Mouse (Mus musculus) lung, embryonic 14.5 days (tissue): Measurements from ENCODE around the gene Gm20425. TPM values are rescaled to one million over a fixed set of nuclear protein-coding genes. Genes with fewer than 3 reads are reported as not detected.

Experiments used
- ATAC-seq: fragments of 200-750 bp; cut with Nextera tagmentation; 2 replicates; pipeline ENCODE4 v1.8.0; 2017; ENCODE audit warnings: mild to moderate bottlenecking, moderate TSS enrichment, moderate library complexity; ENCODE audit not compliant: insufficient read depth
- DNase-seq: peaks from one replicate; pipeline ENCODE4 v3.0.0-alpha.2; 2015
- H3K27ac ChIP-seq: fragments of 300-500 bp; sonication (generic); 2 replicates; pipeline ENCODE4 v1.5.1; 2014; ENCODE audit warnings: low read depth, mild to moderate bottlenecking, moderate library complexity
- H3K27me3 ChIP-seq: fragments of 300-500 bp; sonication (generic); 2 replicates; pipeline ENCODE4 v1.6.1; 2014; ENCODE audit warnings: low read length, control low read depth; ENCODE audit not compliant: insufficient read depth
- H3K36me3 ChIP-seq: fragments of 300-500 bp; sonication (generic); 2 replicates; pipeline ENCODE4 v1.6.1; 2014; ENCODE audit warnings: control low read depth; ENCODE audit not compliant: insufficient read depth
- H3K4me1 ChIP-seq: fragments of 300-500 bp; sonication (generic); 2 replicates; pipeline ENCODE4 v1.6.1; 2014; ENCODE audit warnings: antibody characterized with exemption, control low read depth; ENCODE audit not compliant: insufficient read depth
- H3K4me2 ChIP-seq: fragments of 300-500 bp; sonication (generic); 2 replicates; pipeline ENCODE4 v1.6.1; 2014; ENCODE audit warnings: mild to moderate bottlenecking
- H3K4me3 ChIP-seq: fragments of 300-500 bp; sonication (generic); 2 replicates; pipeline ENCODE4 v1.5.1; 2014; ENCODE audit warnings: low read depth, low read length
- H3K9ac ChIP-seq: fragments of 300-500 bp; sonication (generic); 2 replicates; pipeline ENCODE4 v1.6.1; 2014
- H3K9me3 ChIP-seq: fragments of 300-500 bp; sonication (generic); 2 replicates; pipeline ENCODE4 v1.6.1; 2016; ENCODE audit warnings: low read depth, low read length, control low read depth
- CTCF ChIP-seq: IDR thresholded peaks from 2 replicates; pipeline ENCODE4 v1.5.1; 2016; ENCODE audit warnings: antibody characterized with exemption, low read depth
- WGBS: fragments of 180-500 bp; shearing (Covaris S2); extraction: QIAGEN DNeasy Blood & Tissue Kit; methylation state at CpG from one replicate; pipeline ENCODE4 v1.1.7; 2014; 5-methylcytosine and 5-hydroxymethylcytosine counted together
- polyA plus RNA-seq: library from polyadenylated mRNA; unstranded; fragments of >200 nt; fragmentation: Nextera tagmentation; extraction: Ambion mirVana; gene quantifications from 2 replicates; pipeline ENCODE4 v1.2.1, GENCODE M21; 2014

Gene Gm20425
- polyA plus RNA-seq, 1 experiment from 2014 or later: not detected

- H3K27me3 ChIP-seq: no peaks in the 10 kb centered on the region
- WGBS: 77% methylated on average over 2 of the region's 2 CpGs
These were observed 75.5 kb downstream of the Gm20425 start for GRCm38 (mm10) chr9:103154568-103154967.

GRCm38 (mm10) chr9:103153286-103153685 lies 76.8 kb downstream of the Gm20425 start:
- 66% methylated on average over 5 of the region's 5 CpGs for WGBS
- no peak for TF ChIP-seq CTCF
- no peaks in the 10 kb centered on the region for H3K36me3 ChIP-seq

More at GRCm38 (mm10) chr9:103154568-103154967, 75.5 kb downstream of the Gm20425 start:
- no peak for ATAC-seq
- no peaks in the 10 kb centered on the region for H3K4me1 ChIP-seq
- H3K9me3 ChIP-seq: no peaks in the 10 kb centered on the region
- peak; percentile 19 for DNase-seq
- H3K27ac ChIP-seq: no peak overlapping the region
- H3K4me3 ChIP-seq: no peak overlapping the region
- no peak for TF ChIP-seq CTCF
- H3K36me3 ChIP-seq: no peaks in the 10 kb centered on the region
- no peak overlapping the region for H3K9ac ChIP-seq
- H3K4me2 ChIP-seq: no peak overlapping the region

GRCm38 (mm10) chr9:103149074-103149799 lies 80.9 kb downstream of the Gm20425 start:
- WGBS: 74% methylated on average over 12 of the region's 12 CpGs
- H3K36me3 ChIP-seq: no peaks in the 10 kb centered on the region
- no peak overlapping the region for H3K4me2 ChIP-seq
- H3K9me3 ChIP-seq: no peaks in the 10 kb centered on the region
- DNase-seq (no peak), ATAC-seq (no peak)
- H3K9ac ChIP-seq: no peak overlapping the region
- no peaks in the 10 kb centered on the region for H3K4me1 ChIP-seq
- no peak for TF ChIP-seq CTCF
- H3K27me3 ChIP-seq: no peaks in the 10 kb centered on the region
- no peak overlapping the region for H3K27ac ChIP-seq
- no peak overlapping the region for H3K4me3 ChIP-seq

More at GRCm38 (mm10) chr9:103153286-103153685, 76.8 kb downstream of the Gm20425 start:
- ATAC-seq (no peak), DNase-seq (no peak)
- Histone ChIP-seq H3K27me3 (no peaks in the 10 kb centered on the region), H3K4me3 (no peak overlapping the region), H3K9ac (no peak overlapping the region), H3K27ac (no peak overlapping the region), H3K9me3 (no peaks in the 10 kb centered on the region), H3K4me1 (no peaks in the 10 kb centered on the region), H3K4me2 (no peak overlapping the region)

GRCm38 (mm10) chr9:103147103-103147502 lies 83.0 kb downstream of the Gm20425 start:
- H3K27me3 ChIP-seq: no peaks in the 10 kb centered on the region
- 52% methylated on average over 13 of the region's 13 CpGs for WGBS
- ATAC-seq: no peak
- H3K27ac ChIP-seq: no peak overlapping the region
- H3K36me3 ChIP-seq: no peaks in the 10 kb centered on the region
- H3K4me3 ChIP-seq: no peak overlapping the region
- H3K9ac ChIP-seq: no peak overlapping the region
- TF ChIP-seq CTCF: no peak
- no peaks in the 10 kb centered on the region for H3K4me1 ChIP-seq
- DNase-seq: no peak
- no peaks in the 10 kb centered on the region for H3K9me3 ChIP-seq
- no peak overlapping the region for H3K4me2 ChIP-seq

- H3K27me3 ChIP-seq: no peaks in the 10 kb centered on the region
- ATAC-seq (no peak), DNase-seq (peak; percentile 19)
- H3K9me3 ChIP-seq: no peaks in the 10 kb centered on the region
- H3K4me3 ChIP-seq: no peak overlapping the region
- 34% methylated on average over 9 of the region's 9 CpGs for WGBS
- no peak for TF ChIP-seq CTCF
- no peak overlapping the region for H3K4me2 ChIP-seq
- no peaks in the 10 kb centered on the region for H3K4me1 ChIP-seq
- H3K36me3 ChIP-seq: no peaks in the 10 kb centered on the region
- H3K9ac ChIP-seq: no peak overlapping the region
- H3K27ac ChIP-seq: no peak overlapping the region
These were observed 83.4 kb downstream of the Gm20425 start for GRCm38 (mm10) chr9:103146703-103147102.

GRCm38 (mm10) chr9:103146257-103146656 lies 83.8 kb downstream of the Gm20425 start:
- 80% methylated on average over 10 of the region's 10 CpGs for WGBS
- H3K4me1 ChIP-seq: no peaks in the 10 kb centered on the region

GRCm38 (mm10) chr9:103145351-103145750 lies 84.8 kb downstream of the Gm20425 start:
- no peak overlapping the region for H3K4me3 ChIP-seq
- H3K4me1 ChIP-seq: no peaks in the 10 kb centered on the region
- no peak overlapping the region for H3K4me2 ChIP-seq
- H3K27ac ChIP-seq: no peak overlapping the region
- DNase-seq (no peak), ATAC-seq (no peak)
- H3K36me3 ChIP-seq: no peaks in the 10 kb centered on the region
- no peak for TF ChIP-seq CTCF
- whole genome bisulfite sequencing: 55% methylated on average over 5 of the region's 5 CpGs
- H3K9me3 ChIP-seq: no peaks in the 10 kb centered on the region
- H3K9ac ChIP-seq: no peak overlapping the region
- H3K27me3 ChIP-seq: no peaks in the 10 kb centered on the region

More at GRCm38 (mm10) chr9:103146257-103146656, 83.8 kb downstream of the Gm20425 start:
- Histone ChIP-seq H3K9ac (no peak overlapping the region), H3K36me3 (no peaks in the 10 kb centered on the region), H3K27me3 (no peaks in the 10 kb centered on the region), H3K4me2 (no peak overlapping the region), H3K4me3 (no peak overlapping the region), H3K9me3 (no peaks in the 10 kb centered on the region), H3K27ac (no peak overlapping the region)
- ATAC-seq (no peak), DNase-seq (no peak)
- TF ChIP-seq CTCF: no peak
